Mouse (Mus musculus) brain, adult 2 months (tissue): ENCODE measurements around the gene Ccdc66.
A peak's percentile ranks its signal among the peaks of the same experiment; 100 is the strongest.

ENCODE experiments used
- DNase-seq: peaks from one replicate; pipeline ENCODE4 v3.0.0; 2011; ENCODE audit warnings: low read depth, low spot score

The Ccdc66 gene

GRCm38 (mm10) chr14:27507894-27508643 is at the start of gene Ccdc66:
Gene Ccdc66, minus strand, starts transcription at chr14:27508460.
- DNase-seq, result peak; percentile 98

GRCm38 (mm10) chr14:27543838-27544426 is 35.7 kb upstream of the Ccdc66 start:
- peak; percentile 16 for DNase-seq

- DNase-seq, result no peak
These were observed 28.2 kb upstream of the Ccdc66 start for GRCm38 (mm10) chr14:27536441-27536840.

GRCm38 (mm10) chr14:27524541-27524940 is 16.3 kb upstream of the Ccdc66 start:
- DNase-seq, result no peak

- DNase-seq, result no peak
These were observed 513 bp upstream of the Ccdc66 start for GRCm38 (mm10) chr14:27508644-27509301.

- no peak for DNase-seq
These were observed 7.2 kb downstream of the Ccdc66 start for GRCm38 (mm10) chr14:27501096-27501495.

GRCm38 (mm10) chr14:27493516-27493915 is 14.7 kb downstream of the Ccdc66 start:
- DNase-seq, result no peak

GRCm38 (mm10) chr14:27491399-27491798 is 16.9 kb downstream of the Ccdc66 start:
- no peak for DNase-seq

- no peak for DNase-seq
These were observed 61.3 kb downstream of the Ccdc66 start for GRCm38 (mm10) chr14:27446963-27447362.

GRCm38 (mm10) chr14:27444851-27445281 is 63.4 kb downstream of the Ccdc66 start:
- DNase-seq, result peak; percentile 86

- DNase-seq, result peak; percentile 37
These were observed 67.3 kb downstream of the Ccdc66 start for GRCm38 (mm10) chr14:27440921-27441320.

- no peak for DNase-seq
These were observed 71.4 kb downstream of the Ccdc66 start for GRCm38 (mm10) chr14:27436826-27437225.

- DNase-seq, result no peak
These were observed 72.1 kb downstream of the Ccdc66 start for GRCm38 (mm10) chr14:27436116-27436515.

GRCm38 (mm10) chr14:27432064-27432463 is 76.2 kb downstream of the Ccdc66 start:
- no peak for DNase-seq
